Mouse (Mus musculus): ENCODE measurements around the gene Fancg. TPM values are rescaled to one million over a fixed set of nuclear protein-coding genes. Genes with fewer than 3 reads are reported as not detected.

Fancg gene
- polyA plus RNA-seq (2012; rRNA removed), result 13.5 and 16.7 TPM in 2 replicates

DNA sequence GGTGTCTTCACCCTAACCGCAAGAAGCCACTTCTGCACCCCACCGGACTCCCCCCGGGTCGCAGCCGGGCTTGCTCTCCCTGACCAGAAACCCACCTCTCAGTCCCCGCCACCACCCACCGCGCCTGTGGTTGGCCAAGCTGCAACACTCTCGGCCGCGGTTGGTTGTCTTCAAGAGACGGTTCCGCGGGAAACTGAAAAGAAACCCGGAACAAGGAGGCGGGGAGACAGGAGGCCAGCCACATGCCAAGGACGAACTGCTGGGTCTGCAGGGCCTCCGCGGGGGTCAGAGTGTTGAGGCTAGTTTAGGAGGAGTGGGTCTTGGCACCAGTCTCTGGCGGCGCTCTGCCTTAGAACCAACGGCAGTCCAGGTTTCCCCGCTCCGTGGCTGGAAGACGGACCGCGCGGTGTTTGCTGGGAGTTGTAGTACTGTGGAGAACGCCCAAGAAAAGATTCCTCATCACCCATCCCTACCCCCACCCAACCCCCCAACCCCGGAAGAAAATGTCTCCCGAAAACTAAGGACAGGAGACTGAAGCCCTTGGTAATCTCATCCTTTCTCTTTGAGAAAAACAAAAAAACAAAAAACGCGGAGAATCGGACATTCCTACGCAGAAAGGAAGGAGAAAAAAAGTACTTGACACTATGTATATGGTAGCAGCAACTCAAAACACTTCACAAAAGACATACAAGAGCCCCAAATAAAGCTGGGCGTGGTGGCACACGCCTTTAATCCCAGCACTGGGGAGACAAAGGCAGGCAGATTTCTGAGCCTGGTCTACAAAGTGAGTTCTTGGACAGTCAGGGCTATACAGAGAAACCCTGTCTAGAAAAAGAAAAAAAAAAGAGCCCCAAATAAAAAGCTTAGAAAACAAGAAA, at the start of gene Fancg:
TSS of gene Fancg (minus strand) at position 346 of the 878 bp plus-strand sequence.
- H3K27me3 ChIP-seq (ENCODE audit: control insufficient read depth, insufficient read depth, low read length), result no peaks in the 10 kb centered on the region
- peak in 1 of 2 experiments; percentile 80 for DNase-seq (ENCODE audit: low read depth in 1 of 2, low spot score in 2 of 2)
- WGBS, result 1% methylated on average over 37 of the region's 37 CpGs
- H3K27ac ChIP-seq (ENCODE audit: insufficient read depth, low read length), result peak within 1 kb of the TSS; percentile 39; the same call in 1 of the 2 replicates
- H3K4me3 ChIP-seq (ENCODE audit: extremely low read depth, insufficient read depth, insufficient read length), result peak within 1 kb of the TSS; percentile 99
- no peaks in the 10 kb centered on the region for H3K36me3 ChIP-seq (ENCODE audit: control insufficient read depth, insufficient read depth, low read length)
- TF ChIP-seq CTCF (IDR thresholded peaks at IDR 0.05; ENCODE audit: extremely low read depth, insufficient read depth, insufficient read length, insufficient replicate concordance), result no peak
- H3K4me1 ChIP-seq (ENCODE audit: control insufficient read depth, insufficient read depth, insufficient read length), result peaks cover 2% of the 10 kb centered on the region; the same call in 1 of the 2 replicates

DNA sequence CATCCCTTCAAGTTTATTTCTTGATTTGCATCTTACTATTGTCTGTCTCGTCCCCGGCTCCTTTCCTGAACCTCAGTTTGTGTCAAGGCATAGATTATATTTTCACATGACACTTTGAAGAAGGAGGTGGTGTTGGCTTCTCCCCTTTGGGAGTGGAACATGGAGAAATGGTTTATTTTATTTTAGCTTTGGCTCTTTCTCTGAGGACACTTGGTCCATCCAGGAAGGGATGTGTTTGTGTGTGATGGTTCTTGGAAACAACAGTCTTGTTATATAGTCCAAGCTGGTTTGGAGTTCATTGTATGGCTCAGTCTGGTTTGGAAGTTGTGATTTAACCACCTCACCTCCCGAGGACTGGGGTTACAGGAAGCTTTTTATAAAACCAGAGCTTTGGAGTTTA, 49.4 kb upstream of the Fancg start:
- 24% methylated on average over 3 of the region's 3 CpGs for WGBS
- H3K36me3 ChIP-seq (ENCODE audit: control insufficient read depth, insufficient read depth, low read length), result no peaks in the 10 kb centered on the region
- peak overlapping the region; percentile 59; the same call in 1 of the 2 replicates for H3K4me3 ChIP-seq (ENCODE audit: extremely low read depth, insufficient read depth, insufficient read length)
- H3K4me1 ChIP-seq (ENCODE audit: control insufficient read depth, insufficient read depth, insufficient read length), result peaks cover 5% of the 10 kb centered on the region; the same call in 1 of the 2 replicates
- H3K27me3 ChIP-seq (ENCODE audit: control insufficient read depth, insufficient read depth, low read length), result peaks cover 16% of the 10 kb centered on the region
- DNase-seq (ENCODE audit: low read depth in 1 of 2, low spot score in 2 of 2), result no peak
- no peak for TF ChIP-seq CTCF (IDR thresholded peaks at IDR 0.05; ENCODE audit: extremely low read depth, insufficient read depth, insufficient read length, insufficient replicate concordance)
- no peak overlapping the region for H3K27ac ChIP-seq (ENCODE audit: insufficient read depth, low read length)

DNA sequence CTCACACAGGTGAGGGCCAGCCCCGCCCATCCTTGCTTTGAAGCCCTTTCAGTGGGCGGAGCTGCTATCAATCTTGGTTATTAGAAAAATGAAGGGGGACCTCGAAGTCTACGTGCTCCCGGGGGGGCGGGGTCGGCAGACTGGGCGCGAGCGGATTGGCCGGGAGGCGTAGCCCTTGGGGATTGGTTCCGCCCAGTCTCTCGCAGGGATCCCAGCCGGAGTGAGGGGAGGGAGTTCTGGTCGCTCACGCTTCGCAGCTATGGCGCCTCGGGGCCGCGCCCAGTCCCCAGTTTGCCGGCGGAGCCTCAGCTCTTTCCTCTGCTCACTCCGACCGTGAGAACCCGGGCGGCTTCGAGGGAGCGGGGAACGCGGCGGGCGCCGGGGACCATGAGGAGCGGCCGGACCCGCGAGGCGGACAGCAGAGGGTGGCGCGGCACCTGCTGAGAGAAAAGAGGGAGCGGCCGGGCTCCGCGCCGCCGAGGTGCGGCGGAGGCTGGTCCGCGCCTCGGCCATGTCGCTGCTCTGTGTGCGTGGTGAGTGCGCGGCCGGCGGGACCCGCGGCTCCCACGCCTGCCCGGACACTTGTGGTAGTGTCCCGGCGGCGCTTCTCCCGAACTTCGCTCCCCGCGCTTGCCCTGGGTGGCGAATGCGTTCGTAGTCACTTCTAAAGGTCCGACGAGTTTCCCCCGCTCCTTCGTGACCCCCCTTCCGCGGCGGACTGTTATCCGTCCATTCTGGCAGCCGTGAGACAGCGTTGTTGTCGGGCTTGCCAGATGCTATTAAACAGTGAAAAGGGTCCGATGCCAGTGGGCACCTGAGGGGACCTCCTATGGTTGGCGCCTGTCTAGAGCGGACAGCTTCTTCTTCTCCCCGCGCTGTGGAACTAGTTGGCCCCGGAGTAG, 48.7 kb upstream of the Fancg start, which contains the start of gene Unc13b:
TSS of gene Unc13b (plus strand) at position 201 of the 902 bp plus-strand sequence.
- Histone ChIP-seq H3K27ac (ENCODE audit: insufficient read depth, low read length) (no peak within 1 kb of the TSS), H3K4me1 (ENCODE audit: control insufficient read depth, insufficient read depth, insufficient read length) (peaks cover 5% of the 10 kb centered on the region; the same call in 1 of the 2 replicates), H3K36me3 (ENCODE audit: control insufficient read depth, insufficient read depth, low read length) (no peaks in the 10 kb centered on the region), H3K27me3 (ENCODE audit: control insufficient read depth, insufficient read depth, low read length) (peaks cover 16% of the 10 kb centered on the region), H3K4me3 (ENCODE audit: extremely low read depth, insufficient read depth, insufficient read length) (peak within 1 kb of the TSS; percentile 59)
- 2% methylated on average over 86 of the region's 90 CpGs for WGBS
- DNase-seq (ENCODE audit: low read depth in 1 of 2, low spot score in 2 of 2), result peak; percentile 46 to 83
- no peak for TF ChIP-seq CTCF (IDR thresholded peaks at IDR 0.05; ENCODE audit: extremely low read depth, insufficient read depth, insufficient read length, insufficient replicate concordance)
- no peak for TF ChIP-seq POLR2A (IDR thresholded peaks at IDR 0.05; ENCODE audit: low read depth, low read length)

DNA sequence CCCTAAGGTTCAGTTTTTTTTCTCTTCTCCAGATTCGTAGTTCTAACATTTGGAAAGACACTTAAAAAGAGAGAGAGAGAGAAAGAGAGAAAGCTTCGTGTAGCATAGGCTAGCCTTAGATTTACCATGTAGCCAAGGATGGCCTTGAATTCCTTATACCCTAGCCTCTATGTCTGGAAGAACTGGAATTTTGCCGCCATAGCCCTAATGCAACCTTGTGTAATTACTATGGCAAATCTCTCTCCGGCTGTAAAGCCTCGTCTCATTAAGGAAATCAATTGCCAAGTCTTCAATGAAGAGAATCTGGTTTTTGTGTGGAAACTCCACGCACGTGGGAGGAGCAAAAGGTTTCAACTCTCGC, 48.1 kb upstream of the Fancg start:
- WGBS, result 29% methylated on average over 8 of the region's 8 CpGs
- H3K27me3 ChIP-seq (ENCODE audit: control insufficient read depth, insufficient read depth, low read length), result peaks cover 16% of the 10 kb centered on the region
- H3K36me3 ChIP-seq (ENCODE audit: control insufficient read depth, insufficient read depth, low read length), result no peaks in the 10 kb centered on the region
- H3K4me1 ChIP-seq (ENCODE audit: control insufficient read depth, insufficient read depth, insufficient read length), result peaks cover 5% of the 10 kb centered on the region; the same call in 1 of the 2 replicates
- DNase-seq (ENCODE audit: low read depth in 1 of 2, low spot score in 2 of 2), result no peak
- H3K4me3 ChIP-seq (ENCODE audit: extremely low read depth, insufficient read depth, insufficient read length), result peak overlapping the region; percentile 59
- TF ChIP-seq CTCF (IDR thresholded peaks at IDR 0.05; ENCODE audit: extremely low read depth, insufficient read depth, insufficient read length, insufficient replicate concordance), result no peak
- TF ChIP-seq POLR2A (IDR thresholded peaks at IDR 0.05; ENCODE audit: low read depth, low read length), result no peak
- no peak overlapping the region for H3K27ac ChIP-seq (ENCODE audit: insufficient read depth, low read length)

DNA sequence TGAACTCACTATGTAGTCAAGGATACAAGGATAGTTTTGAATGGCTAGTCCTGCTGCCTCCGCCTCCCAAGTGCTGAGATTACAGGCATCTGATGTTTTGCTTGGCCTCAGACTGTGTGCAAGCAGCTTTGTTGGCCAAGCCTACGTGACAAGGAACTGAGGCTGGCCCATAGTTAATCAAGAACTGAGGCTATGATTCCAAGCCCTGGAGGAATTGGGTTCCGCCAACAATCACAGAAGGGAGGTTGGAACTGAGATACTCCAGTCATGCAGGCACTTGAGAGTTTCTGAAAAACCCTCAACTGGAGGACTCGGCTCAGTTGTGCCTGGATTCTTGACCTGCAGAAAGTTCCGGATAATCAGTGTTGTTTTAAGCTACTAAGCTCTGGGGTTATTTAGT, 47.3 kb upstream of the Fancg start:
- H3K4me1 ChIP-seq (ENCODE audit: control insufficient read depth, insufficient read depth, insufficient read length), result peaks cover 5% of the 10 kb centered on the region; the same call in 1 of the 2 replicates
- DNase-seq (ENCODE audit: low read depth in 1 of 2, low spot score in 2 of 2), result no peak
- TF ChIP-seq POLR2A (IDR thresholded peaks at IDR 0.05; ENCODE audit: low read depth, low read length) (no peak), CTCF (IDR thresholded peaks at IDR 0.05; ENCODE audit: extremely low read depth, insufficient read depth, insufficient read length, insufficient replicate concordance) (no peak)
- H3K27me3 ChIP-seq (ENCODE audit: control insufficient read depth, insufficient read depth, low read length), result peaks cover 16% of the 10 kb centered on the region
- no peaks in the 10 kb centered on the region for H3K36me3 ChIP-seq (ENCODE audit: control insufficient read depth, insufficient read depth, low read length)
- H3K27ac ChIP-seq (ENCODE audit: insufficient read depth, low read length), result no peak overlapping the region
- 91% methylated on average over 5 of the region's 5 CpGs for WGBS
- no peak overlapping the region for H3K4me3 ChIP-seq (ENCODE audit: extremely low read depth, insufficient read depth, insufficient read length)

DNA sequence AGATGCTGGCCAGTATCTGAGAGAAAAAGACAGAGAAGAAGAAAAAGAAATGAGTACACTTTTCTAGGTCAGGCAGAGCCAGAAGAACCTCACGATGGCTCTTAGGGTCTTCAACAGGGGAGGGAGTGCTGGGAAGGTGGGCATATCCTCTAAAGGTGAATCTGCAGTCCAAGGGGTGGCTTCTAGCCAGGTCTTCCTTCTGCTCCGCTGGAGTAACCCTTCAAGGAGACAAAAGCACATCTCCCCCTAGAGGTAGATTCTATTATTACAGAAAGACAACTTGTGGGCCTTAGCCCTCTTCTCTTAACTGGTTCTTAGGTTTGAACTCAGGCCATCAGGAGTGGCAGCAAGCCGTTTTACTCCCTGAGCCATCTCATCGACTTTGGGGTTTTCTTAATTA, 42.3 kb upstream of the Fancg start:
- H3K27me3 ChIP-seq (ENCODE audit: control insufficient read depth, insufficient read depth, low read length), result no peaks in the 10 kb centered on the region
- no peak for TF ChIP-seq POLR2A (IDR thresholded peaks at IDR 0.05; ENCODE audit: low read depth, low read length)
- TF ChIP-seq CTCF (IDR thresholded peaks at IDR 0.05; ENCODE audit: extremely low read depth, insufficient read depth, insufficient read length, insufficient replicate concordance), result no peak
- no peak for DNase-seq (ENCODE audit: low read depth in 1 of 2, low spot score in 2 of 2)
- H3K4me3 ChIP-seq (ENCODE audit: extremely low read depth, insufficient read depth, insufficient read length), result no peak overlapping the region
- no peak overlapping the region for H3K27ac ChIP-seq (ENCODE audit: insufficient read depth, low read length)
- H3K36me3 ChIP-seq (ENCODE audit: control insufficient read depth, insufficient read depth, low read length), result no peaks in the 10 kb centered on the region
- 9% methylated on average over 4 of the region's 4 CpGs for WGBS
- no peaks in the 10 kb centered on the region for H3K4me1 ChIP-seq (ENCODE audit: control insufficient read depth, insufficient read depth, insufficient read length)
